Mouse (Mus musculus) lung, adult 2 months (tissue): Measurements from ENCODE around the gene Timm13. TPM values are rescaled to one million over a fixed set of nuclear protein-coding genes. Genes with fewer than 3 reads are reported as not detected.
A peak's percentile ranks its signal among the peaks of the same experiment; 100 is the strongest.

ENCODE experiments used
- DNase-seq: peaks from one replicate; pipeline ENCODE4 v3.0.0; 2022
- H3K4me1 ChIP-seq: fragments of 200-500 bp; 2 replicates; pipeline ENCODE4 v1.6.1; 2011; ENCODE audit warnings: low read length; ENCODE audit not compliant: control insufficient read depth, insufficient read depth
- H3K4me3 ChIP-seq: fragments of 200-500 bp; replicated peaks from 2 replicates; pipeline ENCODE3; 2011; ENCODE audit warnings: low read depth, mild to moderate bottlenecking, control low read depth, low read length; ENCODE audit errors: extremely low read depth
- CTCF ChIP-seq: fragments of 200-500 bp; IDR thresholded peaks from 2 replicates; pipeline ENCODE4 v1.5.1; 2011; ENCODE audit warnings: mild to moderate bottlenecking, low read length, control low read depth; ENCODE audit not compliant: insufficient read depth
- POLR2A ChIP-seq: fragments of 200-500 bp; IDR thresholded peaks from 2 replicates; pipeline ENCODE4 v1.6.1; 2011; ENCODE audit warnings: low read depth, mild to moderate bottlenecking, control low read depth, low read length, borderline replicate concordance; ENCODE audit errors: extremely low read depth
- WGBS: fragments of 180-500 bp; shearing (Covaris S2); methylation state at CpG from one replicate; pipeline ENCODE4 v1.1.7; 2018; 5-methylcytosine and 5-hydroxymethylcytosine counted together
- polyA plus RNA-seq: library from polyadenylated mRNA; depleted of rRNA; stranded (reverse); fragments of >200 nt; gene quantifications from 2 replicates; pipeline ENCODE4 v1.2.3, GENCODE M21; 2012; rRNA removed

Timm13 gene
- polyA plus RNA-seq, 1 experiment: 157 TPM

DNA sequence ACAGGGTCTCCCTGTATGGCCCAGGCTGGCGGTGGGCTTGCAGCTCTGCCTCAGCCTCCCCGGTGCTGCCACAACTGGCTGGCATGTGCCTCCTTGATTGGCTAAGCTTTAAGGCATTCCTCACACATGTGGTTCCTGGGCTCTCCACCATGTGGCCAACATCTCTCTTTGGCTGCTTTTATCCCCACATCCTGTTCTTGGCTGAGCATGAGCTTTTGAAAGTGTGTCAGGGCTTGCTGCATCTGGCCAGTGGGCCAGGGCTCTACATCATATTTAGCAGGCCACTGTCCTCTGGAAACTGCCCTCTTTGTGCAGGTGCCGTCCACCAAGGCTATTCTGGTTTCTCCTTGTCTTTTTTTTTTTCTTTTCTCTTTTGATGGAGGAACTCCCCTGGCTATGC is 44.5 kb downstream of the Timm13 start:
- 40% methylated on average over 3 of the region's 3 CpGs for WGBS

DNA sequence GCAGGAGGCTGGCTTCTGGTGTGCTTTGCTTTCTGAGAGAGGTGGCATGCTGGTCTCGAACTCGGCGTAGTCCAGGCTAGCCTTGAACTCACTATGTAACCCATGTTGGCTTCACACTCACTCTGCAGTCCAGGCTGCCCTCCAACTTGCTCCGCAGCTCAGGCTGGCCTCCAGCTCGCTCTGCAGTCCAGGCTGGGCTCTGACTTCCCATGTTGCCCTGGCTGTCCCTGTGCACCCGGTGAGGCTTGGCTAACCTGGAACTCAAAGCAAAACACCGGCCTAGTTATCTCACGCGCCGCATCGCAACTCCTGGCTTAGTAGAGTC is 45.1 kb downstream of the Timm13 start:
- H3K4me1 ChIP-seq: peaks cover 5% of the 10 kb centered on the region
- WGBS: 14% methylated on average over 11 of the region's 11 CpGs
- H3K4me3 ChIP-seq: peak overlapping the region; percentile 86
- TF ChIP-seq CTCF (no peak), POLR2A (no peak)
- no peak for DNase-seq

More for the DNA sequence above, 44.5 kb downstream of the Timm13 start:
- Histone ChIP-seq H3K4me1 (peaks cover 5% of the 10 kb centered on the region), H3K4me3 (no peak overlapping the region)
- DNase-seq: no peak
- no peak for TF ChIP-seq POLR2A
- TF ChIP-seq CTCF: no peak

DNA sequence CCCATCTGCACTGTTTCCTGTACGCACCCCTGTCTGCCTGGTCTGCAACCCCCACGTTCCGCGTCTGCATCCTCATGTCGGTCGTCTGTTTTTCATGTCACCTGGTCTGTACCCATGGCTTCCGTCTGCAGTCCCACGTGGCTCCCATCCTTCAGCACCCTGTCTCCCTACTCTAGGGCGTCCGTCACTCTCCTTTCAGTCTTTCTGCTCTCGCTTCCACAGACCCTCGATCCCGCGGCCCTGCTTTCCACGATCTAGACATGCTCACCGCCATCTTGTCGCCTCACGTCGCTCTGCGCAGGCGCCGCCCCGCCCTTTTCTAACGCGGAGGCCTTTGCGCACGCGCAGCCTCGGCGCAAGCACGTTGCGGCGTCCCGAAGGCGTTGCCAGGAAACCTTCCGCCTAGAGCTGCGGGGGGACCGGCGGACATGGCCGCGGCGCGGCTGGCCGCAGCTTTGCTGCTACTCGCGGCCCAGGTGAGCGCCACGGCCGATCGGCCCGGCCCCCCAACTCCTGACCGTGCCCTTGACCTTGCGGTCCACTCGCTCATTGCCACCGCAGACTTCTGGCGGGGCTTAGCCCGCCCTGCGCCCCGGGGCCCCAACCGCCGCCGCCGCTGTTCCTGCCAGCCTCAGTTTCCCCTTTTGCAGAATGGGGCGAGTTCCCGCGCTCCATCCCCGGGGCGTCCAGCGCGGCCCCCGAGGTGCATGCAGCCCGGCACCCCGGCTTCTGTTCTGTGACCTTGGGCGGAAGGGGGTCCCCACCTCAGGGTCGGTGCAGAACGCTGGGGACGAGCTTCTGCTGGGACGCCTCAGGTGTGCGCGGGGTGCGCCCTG is 45.6 kb downstream of the Timm13 start, which contains the start of the genes Lsm7 and Sppl2b:
Gene Lsm7, minus strand, starts transcription at position 297 of the 836 bp plus-strand sequence.
Gene Sppl2b, plus strand, starts transcription at position 363 of the 836 bp plus-strand sequence.
- peaks cover 5% of the 10 kb centered on the region for H3K4me1 ChIP-seq
- peak; percentile 98 for DNase-seq
- WGBS: under 1% methylated on average over 81 of the region's 81 CpGs
- TF ChIP-seq POLR2A: peak; percentile 81
- TF ChIP-seq CTCF: no peak
- H3K4me3 ChIP-seq: peak within 1 kb of the TSS; percentile 86

Other genes with a start within 250 kb of the Timm13 start
- 87.0 and 91.3 TPM in 2 replicates for gene Btbd2, start 243.9 kb downstream of the Timm13 start, polyA plus RNA-seq
- gene Mknk2, start 222.9 kb downstream of the Timm13 start, polyA plus RNA-seq: 267 and 338 TPM in 2 replicates
- 51.5 and 52.4 TPM in 2 replicates for gene Mob3a, start 199.0 kb downstream of the Timm13 start, polyA plus RNA-seq
- gene Izumo4, start 198.8 kb downstream of the Timm13 start, polyA plus RNA-seq: 61.9 and 70.8 TPM in 2 replicates
- 111 and 136 TPM in 2 replicates for gene Ap3d1, start 158.7 kb downstream of the Timm13 start, polyA plus RNA-seq
- 29.9 and 43.0 TPM in 2 replicates for gene Dot1l, start 145.8 kb downstream of the Timm13 start, polyA plus RNA-seq
- 35.7 and 38.7 TPM in 2 replicates for gene Sf3a2, start 102.8 kb downstream of the Timm13 start, polyA plus RNA-seq
- gene Plekhj1, start 102.3 kb downstream of the Timm13 start, polyA plus RNA-seq: 51.2 and 58.8 TPM in 2 replicates
- gene Amh, start 95.7 kb downstream of the Timm13 start, polyA plus RNA-seq: 0.62 and 1.3 TPM in 2 replicates
- 7.7 TPM in 1 of 2 replicates, not detected in the other for gene Jsrp1, start 87.5 kb downstream of the Timm13 start, polyA plus RNA-seq
- gene Oaz1, start 74.3 kb downstream of the Timm13 start, polyA plus RNA-seq: 804 and 834 TPM in 2 replicates
- 0.10 and 0.31 TPM in 2 replicates for gene Lingo3, start 56.9 kb downstream of the Timm13 start, polyA plus RNA-seq
- gene Lsm7, start 45.8 kb downstream of the Timm13 start, polyA plus RNA-seq: 78.5 and 79.1 TPM in 2 replicates
- 91.7 and 93.9 TPM in 2 replicates for gene Sppl2b, start 45.7 kb downstream of the Timm13 start, polyA plus RNA-seq
- gene Tmprss9, start 29.1 kb downstream of the Timm13 start, polyA plus RNA-seq: 0.06 and 0.07 TPM in 2 replicates
- 9.4 and 11.3 TPM in 2 replicates for gene Lmnb2, start 17.3 kb upstream of the Timm13 start, polyA plus RNA-seq
- gene Gadd45b, start 29.1 kb upstream of the Timm13 start, polyA plus RNA-seq: 103 and 120 TPM in 2 replicates
- gene Gng7, start 114.0 kb upstream of the Timm13 start, polyA plus RNA-seq: 2.6 and 3.0 TPM in 2 replicates
- gene Diras1, start 124.7 kb upstream of the Timm13 start, polyA plus RNA-seq: 0.03 TPM in 1 of 2 replicates, not detected in the other
- 44.2 and 46.9 TPM in 2 replicates for gene Slc39a3, start 136.5 kb upstream of the Timm13 start, polyA plus RNA-seq
- gene Sgta, start 159.2 kb upstream of the Timm13 start, polyA plus RNA-seq: 182 and 183 TPM in 2 replicates
- gene Thop1, start 169.1 kb upstream of the Timm13 start, polyA plus RNA-seq: 31.7 and 59.6 TPM in 2 replicates
- 0.15 and 0.47 TPM in 2 replicates for gene Creb3l3, start 197.9 kb upstream of the Timm13 start, polyA plus RNA-seq
- 147 and 176 TPM in 2 replicates for gene Map2k2, start 204.9 kb upstream of the Timm13 start, polyA plus RNA-seq
- 66.7 and 83.6 TPM in 2 replicates for gene Zbtb7a, start 234.3 kb upstream of the Timm13 start, polyA plus RNA-seq